Mouse (Mus musculus): ENCODE results near the gene Slc9a7. TPM values are rescaled to one million over a fixed set of nuclear protein-coding genes. Genes with fewer than 3 reads are reported as not detected.

Gene Slc9a7
- polyA plus RNA-seq (2014; fragmentation: Illumina TruSeq; extraction: RNeasy Lipid Tissue Mini Kit (QIAGEN cat#74804); ENCODE audit: low read depth, low replicate concordance) = 0.58 TPM

DNA sequence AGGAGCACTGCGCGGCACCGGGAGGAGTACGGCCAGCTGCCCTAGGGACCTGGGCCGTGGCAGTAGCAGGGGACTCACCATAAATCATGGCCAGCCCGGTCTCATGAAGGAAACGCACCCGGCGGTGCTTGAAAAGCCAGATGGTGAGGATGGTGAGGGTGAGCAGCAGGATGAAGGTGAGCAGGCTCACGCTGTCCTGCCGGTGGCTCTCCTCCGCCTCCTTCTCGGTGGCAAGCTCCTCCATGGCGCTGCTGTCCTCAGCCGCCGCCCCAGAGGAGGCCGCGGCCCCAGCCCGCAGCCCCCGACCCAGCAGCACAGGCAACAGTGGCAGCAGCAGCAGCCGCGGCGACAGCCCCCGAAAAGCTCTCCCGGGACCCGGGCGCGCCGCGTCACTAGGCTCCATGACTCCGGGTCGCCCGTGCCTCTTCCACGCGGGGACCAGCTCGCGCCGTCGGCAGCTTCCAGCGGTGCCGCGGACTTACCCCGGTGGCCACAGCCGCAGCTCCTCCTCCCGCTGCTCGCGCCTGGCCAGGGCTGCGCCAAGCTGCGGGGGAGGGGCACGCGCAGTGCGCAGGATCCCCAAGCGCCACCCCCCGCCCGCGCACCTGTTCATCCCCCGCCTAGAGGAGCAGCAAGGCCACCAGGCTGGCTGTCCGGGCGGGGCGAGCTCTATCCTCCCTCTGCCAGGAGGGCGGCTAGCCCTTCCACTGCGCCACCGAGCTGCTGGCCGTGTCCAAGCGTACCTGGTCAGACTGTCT lies at the start of gene Slc9a7:
Gene Slc9a7, minus strand, starts transcription at position 526 of the 758 bp plus-strand sequence.

DNA sequence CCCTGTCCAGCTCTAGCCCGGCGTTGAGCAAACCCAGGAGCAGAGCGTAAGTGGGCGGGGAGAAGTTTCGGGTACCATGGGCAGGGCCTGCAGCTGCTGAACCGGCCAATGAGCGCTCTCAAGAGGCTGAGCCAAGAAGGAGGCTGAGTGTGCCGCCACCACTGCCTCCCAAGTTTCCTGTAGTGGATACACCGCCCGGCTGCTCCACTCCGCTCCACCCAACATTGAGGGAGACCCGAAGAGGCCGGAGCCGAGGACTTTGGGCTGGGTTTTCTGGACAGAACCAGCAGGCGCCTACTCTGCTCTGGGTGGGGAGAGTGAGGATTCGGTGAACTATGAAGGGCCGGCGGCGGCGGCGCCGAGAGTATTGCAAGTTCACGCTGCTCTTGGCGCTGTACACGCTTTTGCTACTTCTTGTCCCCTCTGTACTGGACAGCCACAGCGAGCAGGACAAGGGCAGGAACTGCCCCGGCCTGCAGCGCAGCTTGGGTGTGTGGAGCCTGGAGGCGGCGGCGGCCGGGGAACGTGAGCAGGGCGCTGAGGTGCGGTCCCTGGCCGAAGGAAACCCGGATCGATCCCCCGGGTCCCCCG lies 232.1 kb downstream of the Slc9a7 start, which contains the start of gene Chst7:
Gene Chst7, plus strand, starts transcription at position 180 of the 591 bp plus-strand sequence.

Other genes with a start within 250 kb of the Slc9a7 start
- 0.69 TPM for gene Chst7, start 232.2 kb downstream of the Slc9a7 start, polyA plus RNA-seq (2014; fragmentation: Illumina TruSeq; extraction: RNeasy Lipid Tissue Mini Kit (QIAGEN cat#74804); ENCODE audit: low read depth, low replicate concordance)
- gene Rp2, start 72.7 kb upstream of the Slc9a7 start, polyA plus RNA-seq (2014; fragmentation: Illumina TruSeq; extraction: RNeasy Lipid Tissue Mini Kit (QIAGEN cat#74804); ENCODE audit: low read depth, low replicate concordance) = 16.3 TPM
- gene Jade3, start 133.9 kb upstream of the Slc9a7 start, polyA plus RNA-seq (2014; fragmentation: Illumina TruSeq; extraction: RNeasy Lipid Tissue Mini Kit (QIAGEN cat#74804); ENCODE audit: low read depth, low replicate concordance) = 4.2 TPM

Measured in liver, adult 10 weeks (tissue).